Mouse (Mus musculus) gastrocnemius, adult 18-20 months (tissue): ENCODE measurements around the gene Stau1. TPM values are rescaled to one million over a fixed set of nuclear protein-coding genes. Genes with fewer than 3 reads are reported as not detected.
"Not testable (repeated sequence)": the region's sequence is repeated elsewhere in the genome, so short reads cannot be mapped to it uniquely, and the experiment has no call there.

ENCODE experiments used
- DNase-seq: peaks from one replicate; pipeline ENCODE4 v3.0.0; 2021; ENCODE audit warnings: low spot score
- long read RNA-seq, 2 experiments: library from polyadenylated mRNA; stranded (forward); transcript quantifications; one replicate each; pipeline ENCODE4 v2.0.0; 2021
- total RNA-seq, 2 experiments: library from RNA; stranded (reverse); gene quantifications; 2 replicates each; pipeline ENCODE4 v1.2.3; 2021

Gene Stau1
- total RNA-seq: 10 to 100 TPM; 35.7 to 38.2 TPM
- long read RNA-seq, experiment 1, transcript Stau1-202 (12 exons, 3,569 nt): major isoform, 27 of 63 reads
- long read RNA-seq, experiment 1, transcript Stau1-209 (4 exons, 774 nt): minor isoform, 22 of 63 reads
- long read RNA-seq, experiment 1, transcript Stau1-204 (12 exons, 2,976 nt): minor isoform, 8 of 63 reads
- long read RNA-seq, experiment 1, partial matches to known transcripts: 2 of 63 reads
- long read RNA-seq, experiment 1, other reads (novel, unspliced or antisense): 4 of 63 reads
- long read RNA-seq, experiment 2, transcript Stau1-202 (12 exons, 3,569 nt): minor isoform, 15 of 48 reads
- long read RNA-seq, experiment 2, transcript Stau1-204 (12 exons, 2,976 nt): minor isoform, 7 of 48 reads
- long read RNA-seq, experiment 2, transcript Stau1-209 (4 exons, 774 nt): major isoform, 21 of 48 reads
- long read RNA-seq, experiment 2, partial matches to known transcripts: 4 of 48 reads
- long read RNA-seq, experiment 2, other reads (novel, unspliced or antisense): 1 of 48 reads

- DNase-seq: peak; percentile 95
Observed at GRCm38 (mm10) chr2:166995796-166996532, at the start of gene Stau1. Gene Stau1 (minus strand): TSS chr2:166996299.

- no peak for DNase-seq
Observed at GRCm38 (mm10) chr2:167043400-167044121, 47.5 kb upstream of the Stau1 start.

GRCm38 (mm10) chr2:167039386-167039785 is 43.3 kb upstream of the Stau1 start:
- DNase-seq: no peak

GRCm38 (mm10) chr2:167038716-167039115 is 42.6 kb upstream of the Stau1 start:
- DNase-seq: no peak

- no peak for DNase-seq
Observed at GRCm38 (mm10) chr2:167038297-167038696, 42.2 kb upstream of the Stau1 start.

- DNase-seq: no peak
Observed at GRCm38 (mm10) chr2:167037710-167038109, 41.6 kb upstream of the Stau1 start.

GRCm38 (mm10) chr2:167030507-167030906 is 34.4 kb upstream of the Stau1 start:
- DNase-seq: no peak

GRCm38 (mm10) chr2:167028553-167028952 is 32.5 kb upstream of the Stau1 start:
- no peak for DNase-seq

GRCm38 (mm10) chr2:167019396-167019795 is 23.3 kb upstream of the Stau1 start:
- no peak for DNase-seq

GRCm38 (mm10) chr2:167015382-167015718 is 19.3 kb upstream of the Stau1 start:
- DNase-seq: no peak

GRCm38 (mm10) chr2:167014702-167015381 is 18.7 kb upstream of the Stau1 start, which contains the start of gene Ddx27:
Gene Ddx27 (plus strand): TSS chr2:167015193.
- peak; percentile 93 for DNase-seq

- no peak for DNase-seq
Observed at GRCm38 (mm10) chr2:167010546-167010945, 14.4 kb upstream of the Stau1 start.

GRCm38 (mm10) chr2:167009483-167009882 is 13.4 kb upstream of the Stau1 start:
- no peak for DNase-seq

GRCm38 (mm10) chr2:167007565-167007964 is 11.5 kb upstream of the Stau1 start:
- DNase-seq: not testable (repeated sequence)

- DNase-seq: no peak
Observed at GRCm38 (mm10) chr2:167007001-167007491, 10.9 kb upstream of the Stau1 start.

GRCm38 (mm10) chr2:167006355-167006754 is 10.3 kb upstream of the Stau1 start:
- no peak for DNase-seq

GRCm38 (mm10) chr2:167004099-167004854 is 8.2 kb upstream of the Stau1 start:
- DNase-seq: peak; percentile 82

- DNase-seq: no peak
Observed at GRCm38 (mm10) chr2:167001486-167001885, 5.4 kb upstream of the Stau1 start.

- DNase-seq: no peak
Observed at GRCm38 (mm10) chr2:166996533-166996894, 415 bp upstream of the Stau1 start.
